Mouse (Mus musculus) kidney, adult 18-20 months (tissue): ENCODE measurements around the gene Hinfp.
"Not testable (repeated sequence)": the region's sequence is repeated elsewhere in the genome, so short reads cannot be mapped to it uniquely, and the experiment has no call there.

Experiments
- DNase-seq: peaks from one replicate; pipeline ENCODE4 v3.0.0; 2021

Gene Hinfp

GRCm38 (mm10) chr9:44309756-44310155 is 4.3 kb upstream of the Hinfp start:
- DNase-seq, result no peak

GRCm38 (mm10) chr9:44307248-44307647 is 1.8 kb upstream of the Hinfp start:
- no peak for DNase-seq

- no peak for DNase-seq
Observed at GRCm38 (mm10) chr9:44306532-44306931, 1.1 kb upstream of the Hinfp start.

GRCm38 (mm10) chr9:44300001-44300400 is 5.5 kb downstream of the Hinfp start:
- not testable (repeated sequence) for DNase-seq

GRCm38 (mm10) chr9:44292490-44292889 is 13.0 kb downstream of the Hinfp start:
- DNase-seq, result peak; percentile 68

- DNase-seq, result no peak
Observed at GRCm38 (mm10) chr9:44288959-44289291, 16.5 kb downstream of the Hinfp start.

GRCm38 (mm10) chr9:44288076-44288958 is 17.2 kb downstream of the Hinfp start, which contains the start of gene Abcg4:
Gene Abcg4 (minus strand): TSS chr9:44288615.
- no peak for DNase-seq

GRCm38 (mm10) chr9:44287401-44288075 is 17.9 kb downstream of the Hinfp start:
- DNase-seq, result no peak

- no peak for DNase-seq
Observed at GRCm38 (mm10) chr9:44287003-44287400, 18.5 kb downstream of the Hinfp start.

- no peak for DNase-seq
Observed at GRCm38 (mm10) chr9:44286256-44286850, 19.1 kb downstream of the Hinfp start.

- DNase-seq, result no peak
Observed at GRCm38 (mm10) chr9:44283183-44283582, 22.3 kb downstream of the Hinfp start.

GRCm38 (mm10) chr9:44269973-44270372 is 35.5 kb downstream of the Hinfp start:
- no peak for DNase-seq

GRCm38 (mm10) chr9:44269077-44269476 is 36.4 kb downstream of the Hinfp start:
- DNase-seq, result peak; percentile 62

GRCm38 (mm10) chr9:44268432-44268831 is 37.0 kb downstream of the Hinfp start, which contains the start of gene Nlrx1:
Gene Nlrx1 (minus strand): TSS chr9:44268599.
- no peak for DNase-seq

- DNase-seq, result peak; percentile 93
Observed at GRCm38 (mm10) chr9:44268027-44268360, 37.5 kb downstream of the Hinfp start.

GRCm38 (mm10) chr9:44267319-44268026 is 38.0 kb downstream of the Hinfp start:
- peak; percentile 40 for DNase-seq

GRCm38 (mm10) chr9:44266478-44267226 is 38.8 kb downstream of the Hinfp start:
- DNase-seq, result no peak

GRCm38 (mm10) chr9:44261388-44261787 is 44.1 kb downstream of the Hinfp start:
- DNase-seq, result no peak

GRCm38 (mm10) chr9:44259014-44259413 is 46.5 kb downstream of the Hinfp start:
- no peak for DNase-seq

GRCm38 (mm10) chr9:44256213-44256612 is 49.3 kb downstream of the Hinfp start:
- DNase-seq, result no peak

- no peak for DNase-seq
Observed at GRCm38 (mm10) chr9:44255136-44255521, 50.3 kb downstream of the Hinfp start.

- DNase-seq, result no peak
Observed at GRCm38 (mm10) chr9:44254508-44255135, 50.8 kb downstream of the Hinfp start.
